Mouse (Mus musculus) layer of hippocampus, postnatal 36 days (tissue): ENCODE measurements around the gene Dysf. TPM values are rescaled to one million over a fixed set of nuclear protein-coding genes. Genes with fewer than 3 reads are reported as not detected.

Source experiments
- DNase-seq, 2 experiments: peaks; one replicate each; pipeline ENCODE4 v3.0.0; 2022
- total RNA-seq, 2 experiments: library from RNA; stranded (reverse); gene quantifications; 2 replicates each; pipeline ENCODE4 v1.2.3; 2021

Dysf gene
- total RNA-seq, 2 experiments from 2014 or later = 1.4 to 1.7 TPM

- no peak for DNase-seq
Measured at GRCm38 (mm10) chr6:84051032-84051431, 42.6 kb downstream of the Dysf start.

GRCm38 (mm10) chr6:84053874-84054530 is 45.6 kb downstream of the Dysf start:
- no peak for DNase-seq

- DNase-seq = no peak
Measured at GRCm38 (mm10) chr6:84055619-84056018, 47.2 kb downstream of the Dysf start.

- no peak for DNase-seq
Measured at GRCm38 (mm10) chr6:84057216-84057615, 48.8 kb downstream of the Dysf start.

- no peak for DNase-seq
Measured at GRCm38 (mm10) chr6:84058671-84059141, 50.3 kb downstream of the Dysf start.

GRCm38 (mm10) chr6:84059771-84060414 is 51.5 kb downstream of the Dysf start:
- no peak for DNase-seq

GRCm38 (mm10) chr6:84061328-84061727 is 52.9 kb downstream of the Dysf start:
- peak; percentile 34 to 49 for DNase-seq

- no peak for DNase-seq
Measured at GRCm38 (mm10) chr6:84062541-84062940, 54.2 kb downstream of the Dysf start.

- no peak for DNase-seq
Measured at GRCm38 (mm10) chr6:84068236-84068635, 59.8 kb downstream of the Dysf start.

- DNase-seq = no peak
Measured at GRCm38 (mm10) chr6:84070251-84070650, 61.9 kb downstream of the Dysf start.

- DNase-seq = no peak
Measured at GRCm38 (mm10) chr6:84072574-84072973, 64.2 kb downstream of the Dysf start.

GRCm38 (mm10) chr6:84078172-84078571 is 69.8 kb downstream of the Dysf start:
- DNase-seq = no peak

- no peak for DNase-seq
Measured at GRCm38 (mm10) chr6:84080631-84081030, 72.2 kb downstream of the Dysf start.

- DNase-seq = no peak
Measured at GRCm38 (mm10) chr6:84084757-84085156, 76.4 kb downstream of the Dysf start.

GRCm38 (mm10) chr6:84093473-84093872 is 85.1 kb downstream of the Dysf start:
- DNase-seq = peak; percentile 19 to 32

GRCm38 (mm10) chr6:84094536-84094935 is 86.1 kb downstream of the Dysf start:
- DNase-seq = no peak

- peak; percentile 63 to 74 for DNase-seq
Measured at GRCm38 (mm10) chr6:84094998-84095397, 86.6 kb downstream of the Dysf start.

GRCm38 (mm10) chr6:84095882-84096281 is 87.5 kb downstream of the Dysf start:
- DNase-seq = peak in 1 of 2 experiments; percentile 68

- no peak for DNase-seq
Measured at GRCm38 (mm10) chr6:84102002-84102401, 93.6 kb downstream of the Dysf start.

GRCm38 (mm10) chr6:84105148-84106022 is 97.0 kb downstream of the Dysf start:
- DNase-seq = peak; percentile 56 to 60

GRCm38 (mm10) chr6:84106082-84106481 is 97.7 kb downstream of the Dysf start:
- DNase-seq = no peak

- DNase-seq = no peak
Measured at GRCm38 (mm10) chr6:84110377-84110776, 102.0 kb downstream of the Dysf start.

GRCm38 (mm10) chr6:84111106-84111505 is 102.7 kb downstream of the Dysf start:
- no peak for DNase-seq
